Mouse (Mus musculus) cerebellum, adult 2 months (tissue): ENCODE results near the gene Adi1. TPM values are rescaled to one million over a fixed set of nuclear protein-coding genes. Genes with fewer than 3 reads are reported as not detected.

Source experiments
- DNase-seq, 2 experiments: peaks; one replicate each; pipeline ENCODE4 v3.0.0; 2021
- H3K27ac ChIP-seq: fragments of 200-500 bp; 2 replicates; pipeline ENCODE4 v1.5.1; 2012; ENCODE audit warnings: low read length, control low read depth, inconsistent platforms; ENCODE audit not compliant: insufficient read depth
- H3K27me3 ChIP-seq: fragments of 200-500 bp; 2 replicates; pipeline ENCODE4 v1.6.1; 2012; ENCODE audit warnings: inconsistent platforms, mild to moderate bottlenecking, low read length, moderate library complexity; ENCODE audit not compliant: control insufficient read depth, insufficient read depth
- H3K4me1 ChIP-seq: fragments of 200-500 bp; 2 replicates; pipeline ENCODE4 v1.6.1; 2011; ENCODE audit warnings: low read length; ENCODE audit not compliant: control insufficient read depth, insufficient read depth
- H3K4me3 ChIP-seq: fragments of 200-500 bp; replicated peaks from 2 replicates; pipeline ENCODE3; 2011; ENCODE audit warnings: mild to moderate bottlenecking, low read depth, low read length, control low read depth; ENCODE audit not compliant: insufficient read depth
- CTCF ChIP-seq: fragments of 200-500 bp; IDR thresholded peaks from 2 replicates; pipeline ENCODE4 v1.5.1; 2011; ENCODE audit warnings: low read depth, mild to moderate bottlenecking, control low read depth, low read length, moderate library complexity, borderline replicate concordance; ENCODE audit not compliant: insufficient read depth
- POLR2A ChIP-seq: fragments of 200-500 bp; IDR thresholded peaks from 2 replicates; pipeline ENCODE4 v1.6.1; 2011; ENCODE audit warnings: low read length, control low read depth, borderline replicate concordance; ENCODE audit not compliant: insufficient read depth
- WGBS: fragments of 180-500 bp; shearing (Covaris S2); methylation state at CpG from one replicate; pipeline ENCODE4 v1.1.7; 2018; 5-methylcytosine and 5-hydroxymethylcytosine counted together
- polyA plus RNA-seq: library from polyadenylated mRNA; depleted of rRNA; stranded (reverse); fragments of >200 nt; gene quantifications from 2 replicates; pipeline ENCODE4 v1.2.3, GENCODE M21; 2012

Adi1 gene
- polyA plus RNA-seq, 1 experiment: 67.3 TPM

GRCm38 (mm10) chr12:28638778-28639177 is 36.3 kb upstream of the Adi1 start:
- TF ChIP-seq CTCF (no peak), POLR2A (no peak)
- peaks cover 3% of the 10 kb centered on the region; the same call in 1 of the 2 replicates for H3K4me1 ChIP-seq
- 65% methylated on average over 2 of the region's 2 CpGs for WGBS
- no peak for DNase-seq
- H3K27ac ChIP-seq: no peak overlapping the region
- no peak overlapping the region for H3K4me3 ChIP-seq
- no peaks in the 10 kb centered on the region for H3K27me3 ChIP-seq

GRCm38 (mm10) chr12:28649141-28650110 is 25.6 kb upstream of the Adi1 start, which contains the start of gene Rnaseh1:
TSS of gene Rnaseh1 (plus strand) at chr12:28649602.
- Histone ChIP-seq H3K27me3 (no peaks in the 10 kb centered on the region), H3K4me3 (peak within 1 kb of the TSS; percentile 76), H3K27ac (peak within 1 kb of the TSS; percentile 61; the same call in 1 of the 2 replicates), H3K4me1 (no peaks in the 10 kb centered on the region)
- peak; percentile 94 for TF ChIP-seq POLR2A
- TF ChIP-seq CTCF: no peak
- 2% methylated on average over 52 of the region's 52 CpGs for WGBS
- DNase-seq: peak; percentile 89 to 90

DNA sequence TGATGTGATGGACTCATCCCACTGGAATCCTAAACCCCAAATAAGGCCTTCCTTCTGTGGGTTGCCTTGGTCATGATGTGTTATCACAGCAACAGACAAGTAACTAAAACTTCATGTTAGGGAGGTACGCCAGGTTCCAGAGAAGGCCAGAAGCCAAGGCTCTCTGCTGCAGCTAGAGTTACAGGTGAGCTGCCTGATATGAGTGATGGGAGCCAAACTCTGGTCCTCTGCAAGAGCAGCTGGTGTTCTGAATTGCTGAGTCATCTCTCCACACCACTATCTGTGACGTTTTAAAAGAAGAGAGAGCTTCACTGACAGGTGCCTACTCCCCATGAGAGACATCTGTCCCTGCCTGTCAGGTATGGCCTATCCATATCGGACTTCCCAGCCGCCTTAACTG is 12.4 kb upstream of the Adi1 start:
- TF ChIP-seq CTCF (no peak), POLR2A (no peak)

DNA sequence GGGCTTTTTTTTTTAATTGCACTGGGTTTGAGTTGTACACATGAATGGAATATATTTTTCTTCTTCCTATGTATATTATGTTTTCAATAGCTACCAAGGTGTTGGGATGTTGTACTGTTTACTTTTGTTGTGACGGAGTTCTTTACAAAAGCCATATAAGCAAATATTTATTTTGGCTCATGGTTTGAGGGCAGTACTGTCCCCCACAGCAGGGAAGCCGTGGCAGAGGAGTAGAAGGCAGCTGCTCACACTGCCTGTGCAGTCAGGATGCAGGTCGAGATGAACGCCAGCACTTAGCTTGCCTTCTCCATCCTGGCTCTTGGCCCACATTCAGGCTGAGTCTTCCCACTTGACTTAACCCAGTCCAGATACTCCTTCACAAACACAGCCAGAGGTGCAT is 8.3 kb upstream of the Adi1 start:
- WGBS: 31% methylated on average over 4 of the region's 4 CpGs
- Histone ChIP-seq H3K27ac (no peak overlapping the region), H3K4me1 (no peaks in the 10 kb centered on the region), H3K4me3 (no peak overlapping the region), H3K27me3 (no peaks in the 10 kb centered on the region)
- no peak for DNase-seq
- no peak for TF ChIP-seq POLR2A
- no peak for TF ChIP-seq CTCF

More for the DNA sequence above, 12.4 kb upstream of the Adi1 start:
- no peak overlapping the region for H3K4me3 ChIP-seq
- H3K27me3 ChIP-seq: no peaks in the 10 kb centered on the region
- DNase-seq: no peak
- WGBS: 81% methylated on average over 4 of the region's 4 CpGs
- no peak overlapping the region for H3K27ac ChIP-seq
- no peaks in the 10 kb centered on the region for H3K4me1 ChIP-seq

GRCm38 (mm10) chr12:28667287-28667686 is 7.7 kb upstream of the Adi1 start:
- 58% methylated on average over 8 of the region's 8 CpGs for WGBS
- no peak overlapping the region for H3K4me3 ChIP-seq

GRCm38 (mm10) chr12:28674038-28674720 is 852 bp upstream of the Adi1 start:
- no peak for DNase-seq
- H3K27me3 ChIP-seq: no peaks in the 10 kb centered on the region
- H3K4me3 ChIP-seq: no peak overlapping the region
- peaks cover 4% of the 10 kb centered on the region; the same call in 1 of the 2 replicates for H3K4me1 ChIP-seq
- 85% methylated on average over 10 of the region's 10 CpGs for WGBS
- no peak overlapping the region for H3K27ac ChIP-seq
- no peak for TF ChIP-seq POLR2A
- no peak for TF ChIP-seq CTCF

More at GRCm38 (mm10) chr12:28667287-28667686, 7.7 kb upstream of the Adi1 start:
- H3K4me1 ChIP-seq: no peaks in the 10 kb centered on the region
- TF ChIP-seq POLR2A (no peak), CTCF (no peak)
- no peaks in the 10 kb centered on the region for H3K27me3 ChIP-seq
- H3K27ac ChIP-seq: no peak overlapping the region
- DNase-seq: no peak

GRCm38 (mm10) chr12:28675925-28676209 is 836 bp downstream of the Adi1 start:
- Histone ChIP-seq H3K27me3 (no peaks in the 10 kb centered on the region), H3K27ac (peak overlapping the region; percentile 90), H3K4me3 (peak overlapping the region; percentile 76), H3K4me1 (peaks cover 4% of the 10 kb centered on the region; the same call in 1 of the 2 replicates)
- no peak for DNase-seq
- TF ChIP-seq CTCF (no peak), POLR2A (no peak)
- 36% methylated on average over 5 of the region's 5 CpGs for whole genome bisulfite sequencing
